In genomic region chrX:12127799-12128164, GRCm38 (mm10) we compare ENCODE assay signal across 8 mouse cellular contexts. TPM values are rescaled to one million over a fixed set of nuclear protein-coding genes. Genes with fewer than 3 reads are reported as not detected.
DNase-seq lines count a peak whose midpoint lies in the region; ATAC-seq lines count a peak whose summit lies in the region.

No protein-coding gene starts in this region.

- WGBS in kidney, embryonic 16.5 days, result 5% methylated on average over 29 of the region's 37 CpGs
- WGBS in hindbrain, embryonic 10.5 days, result 1% methylated on average over 37 of the region's 37 CpGs
- 3% methylated on average over 36 of the region's 37 CpGs for WGBS in midbrain, embryonic 10.5 days

- peak overlapping the region; percentile 80 for H3K9ac ChIP-seq in kidney, embryonic 16.5 days (replicated peaks; ENCODE audit: low read length)

- DNase-seq in kidney, postnatal 25 days, result no peak
- peak; percentile 19 for DNase-seq in R1 (ENCODE audit: low read depth, low spot score)
- no peak for DNase-seq in hindbrain, embryonic 10.5 days (ENCODE audit: low spot score)
- DNase-seq in midbrain, embryonic 10.5 days (ENCODE audit: low spot score), result no peak
- no peak for DNase-seq in embryo, embryonic 10 days (ENCODE audit: low spot score)
- no peak for DNase-seq in thymus, adult 18-20 months
- DNase-seq in cerebellum, adult 9-11 months, result no peak

- peak overlapping the region; percentile 68 for H3K4me2 ChIP-seq in kidney, embryonic 16.5 days (replicated peaks; ENCODE audit: low read depth, low read length)

- peaks cover 75% of the 10 kb centered on the region for H3K27me3 ChIP-seq in kidney, embryonic 16.5 days (ENCODE audit: insufficient read depth, low read length)
- peaks cover 100% of the 10 kb centered on the region for H3K27me3 ChIP-seq in hindbrain, embryonic 10.5 days (ENCODE audit: insufficient read depth, poor library complexity, severe bottlenecking)
- H3K27me3 ChIP-seq in midbrain, embryonic 10.5 days (ENCODE audit: low read depth, poor library complexity, severe bottlenecking), result peaks cover 100% of the 10 kb centered on the region

- no peak for ATAC-seq in kidney, embryonic 16.5 days (ENCODE audit: low FRiP score, low TSS enrichment)

- no peaks in the 10 kb centered on the region for H3K9me3 ChIP-seq in kidney, embryonic 16.5 days (ENCODE audit: low read length)
- no peaks in the 10 kb centered on the region for H3K9me3 ChIP-seq in hindbrain, embryonic 10.5 days
- no peaks in the 10 kb centered on the region for H3K9me3 ChIP-seq in midbrain, embryonic 10.5 days (replicated peaks)

- H3K36me3 ChIP-seq in kidney, embryonic 16.5 days (ENCODE audit: insufficient read depth, low read length), result no peaks in the 10 kb centered on the region
- no peaks in the 10 kb centered on the region for H3K36me3 ChIP-seq in hindbrain, embryonic 10.5 days
- no peaks in the 10 kb centered on the region for H3K36me3 ChIP-seq in midbrain, embryonic 10.5 days

- H3K4me1 ChIP-seq in kidney, embryonic 16.5 days (ENCODE audit: insufficient read depth, low read length), result peaks cover 53% of the 10 kb centered on the region
- peaks cover 81% of the 10 kb centered on the region for H3K4me1 ChIP-seq in hindbrain, embryonic 10.5 days (replicated peaks)
- peaks cover 74% of the 10 kb centered on the region for H3K4me1 ChIP-seq in midbrain, embryonic 10.5 days

- peak overlapping the region; percentile 90 for H3K27ac ChIP-seq in kidney, embryonic 16.5 days (ENCODE audit: low read length)
- H3K27ac ChIP-seq in hindbrain, embryonic 10.5 days, result peak overlapping the region; percentile 97
- peak overlapping the region; percentile 97 for H3K27ac ChIP-seq in midbrain, embryonic 10.5 days (replicated peaks)

- H3K4me3 ChIP-seq in kidney, embryonic 16.5 days (ENCODE audit: low read length), result peak overlapping the region; percentile 66
- peak overlapping the region; percentile 67 for H3K4me3 ChIP-seq in hindbrain, embryonic 10.5 days
- H3K4me3 ChIP-seq in midbrain, embryonic 10.5 days, result peak overlapping the region; percentile 69

RNA-seq across cellular contexts. Expression of gene Bcor, which starts 32.4 kb away (rescaled TPM):
- 16.7 and 19.9 TPM in 2 replicates for polyA plus RNA-seq in kidney, embryonic 16.5 days (2015; fragmentation: Nextera tagmentation; extraction: Ambion mirVana)
- polyA plus RNA-seq in hindbrain, embryonic 10.5 days (2016; fragmentation: Nextera tagmentation; extraction: Ambion mirVana), result 20.0 and 20.7 TPM in 2 replicates
- polyA plus RNA-seq in midbrain, embryonic 10.5 days (2016; fragmentation: Nextera tagmentation; extraction: Ambion mirVana), result 17.9 and 22.4 TPM in 2 replicates
